Mouse (Mus musculus): ENCODE measurements around the gene Lpp. TPM values are rescaled to one million over a fixed set of nuclear protein-coding genes. Genes with fewer than 3 reads are reported as not detected.

Lpp gene
- polyA plus RNA-seq, 1 experiment from 2014 or later = 45.3 TPM

- Histone ChIP-seq H3K9me3 (replicated peaks) (no peaks in the 10 kb centered on the region), H3K27me3 (ENCODE audit: low read depth, poor library complexity, severe bottlenecking) (peaks cover 8% of the 10 kb centered on the region), H3K4me1 (peaks cover 16% of the 10 kb centered on the region), H3K36me3 (no peaks in the 10 kb centered on the region), H3K27ac (no peak overlapping the region), H3K4me3 (no peak overlapping the region)
- peak; percentile 36 for DNase-seq (ENCODE audit: low spot score)
- WGBS = 40% methylated on average over 10 of the region's 10 CpGs
Observed at GRCm38 (mm10) chr16:25039904-25040303, 646.6 kb downstream of the Lpp start.

- Histone ChIP-seq H3K4me3 (no peak overlapping the region), H3K9me3 (replicated peaks) (no peaks in the 10 kb centered on the region), H3K27ac (no peak overlapping the region), H3K27me3 (ENCODE audit: low read depth, poor library complexity, severe bottlenecking) (peaks cover 8% of the 10 kb centered on the region), H3K36me3 (no peaks in the 10 kb centered on the region), H3K4me1 (peaks cover 16% of the 10 kb centered on the region)
- 93% methylated on average over 8 of the region's 8 CpGs for WGBS
- DNase-seq (ENCODE audit: low spot score) = no peak
Observed at GRCm38 (mm10) chr16:25041165-25041564, 647.9 kb downstream of the Lpp start.

DNA sequence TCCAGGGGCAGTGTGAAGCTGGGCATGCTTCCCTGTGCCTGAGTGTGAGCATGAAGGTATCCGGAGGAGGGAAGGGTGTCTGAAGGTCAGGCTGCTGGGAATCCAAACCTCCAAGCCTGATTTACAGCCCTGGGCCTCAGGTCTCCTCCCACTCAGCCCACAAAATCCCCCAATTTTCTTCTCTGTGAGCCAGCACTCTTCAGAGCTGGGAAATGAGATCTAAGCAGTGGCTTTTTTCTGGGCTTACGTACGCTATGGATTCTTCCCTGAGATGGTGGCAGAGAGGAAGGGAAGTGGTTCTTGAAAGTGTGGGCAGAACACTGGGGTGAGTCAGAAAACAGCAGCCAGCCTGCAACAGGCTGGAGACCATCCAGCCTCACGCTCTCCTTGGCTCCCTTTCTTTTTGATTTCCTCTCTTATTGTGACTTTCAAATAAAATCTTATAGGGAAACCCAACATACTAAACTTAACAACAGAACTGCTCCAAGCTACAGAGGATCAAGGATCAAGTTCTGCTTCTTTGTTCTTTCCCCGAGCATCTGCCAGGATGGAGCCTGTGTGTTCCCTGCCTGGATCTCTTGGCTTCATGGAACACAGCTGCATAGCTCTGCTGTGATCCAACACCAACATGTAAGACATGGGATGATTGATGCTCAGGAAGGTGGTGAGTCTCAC is 648.7 kb downstream of the Lpp start:
- WGBS = 51% methylated on average over 5 of the region's 5 CpGs
- DNase-seq (ENCODE audit: low spot score) = no peak
- 0 out of 2 replicates have a peak overlapping the region, but pooled peaks have one; percentile 12 for H3K27ac ChIP-seq
- H3K36me3 ChIP-seq = no peaks in the 10 kb centered on the region
- H3K4me1 ChIP-seq = peaks cover 16% of the 10 kb centered on the region
- no peak overlapping the region for H3K4me3 ChIP-seq
- no peaks in the 10 kb centered on the region for H3K9me3 ChIP-seq (replicated peaks)
- H3K27me3 ChIP-seq (ENCODE audit: low read depth, poor library complexity, severe bottlenecking) = peaks cover 8% of the 10 kb centered on the region

MicroRNAs within 50 kb of the gene (microRNA counts, 519-probe panel; counts per million panel counts)
- microRNA mmu-miR-28 = 5,103 counts per million, percentile 87 among the panel's probes with 10 or more counts

Small RNAs within 50 kb of the gene (microRNA-seq; reads per million reads assigned to microRNA genes)
- 1,651 reads per million, percentile 81 among the genes with 10 or more reads in this experiment for gene Mir28a

All from limb, embryonic 10.5 days (tissue).